Mouse (Mus musculus): ENCODE data around the gene March9. TPM values are rescaled to one million over a fixed set of nuclear protein-coding genes. Genes with fewer than 3 reads are reported as not detected.

March9 gene
- total and polyA plus RNA-seq, 2 experiments = 0.09 to 0.44 TPM

GRCm38 (mm10) chr10:127036273-127036672, 23.7 kb downstream of the March9 start:
- DNase-seq (ENCODE audit: extremely low read depth, low read depth, low spot score) = peak; percentile 61
- no peaks in the 10 kb centered on the region for H3K36me3 ChIP-seq (ENCODE audit: control insufficient read depth, insufficient read depth, low read length)
- no peaks in the 10 kb centered on the region for H3K27me3 ChIP-seq (ENCODE audit: control insufficient read depth, insufficient read depth, low read length)
- no peaks in the 10 kb centered on the region for H3K79me2 ChIP-seq (ENCODE audit: control insufficient read depth, insufficient read depth, low read length)
- WGBS = 49% methylated on average over 12 of the region's 12 CpGs
- TF ChIP-seq CTCF (IDR thresholded peaks at IDR 0.05; ENCODE audit: low read depth, low read length) (no peak), POLR2A (IDR thresholded peaks at IDR 0.05; ENCODE audit: extremely low read depth, insufficient read depth, low read length) (no peak)
- no peak overlapping the region for H3K27ac ChIP-seq (replicated peaks; ENCODE audit: insufficient read depth, low read depth, low read length)
- no peak overlapping the region for H3K4me3 ChIP-seq (ENCODE audit: insufficient read depth, low read depth, low read length)
- H3K4me1 ChIP-seq (ENCODE audit: control insufficient read depth, insufficient read depth, low read length) = peaks cover 3% of the 10 kb centered on the region; the same call in 1 of the 2 replicates
- H3K9ac ChIP-seq (ENCODE audit: low read depth, low read length) = no peak overlapping the region

DNA sequence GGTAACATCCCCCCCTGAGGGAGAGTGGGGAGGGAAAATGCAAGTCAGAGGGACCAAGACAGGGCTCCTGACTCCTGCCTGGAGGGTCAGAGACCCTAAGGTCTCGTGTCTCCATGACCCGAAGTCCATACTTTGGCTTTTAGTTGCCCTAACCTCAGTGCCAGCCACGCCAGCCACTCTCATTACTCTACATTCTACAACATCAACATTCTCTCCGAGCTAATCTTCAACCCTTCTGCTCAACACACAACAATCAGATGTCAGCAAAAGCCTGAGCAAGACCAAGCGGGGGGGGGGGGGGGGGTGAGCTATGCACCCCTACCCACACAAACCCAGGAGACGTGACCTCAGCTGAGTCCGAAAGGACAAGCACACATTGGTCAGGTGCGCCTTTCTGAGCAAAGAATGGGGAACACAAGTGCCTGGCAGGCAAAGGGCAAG, 26.7 kb downstream of the March9 start:
- Histone ChIP-seq H3K4me3 (ENCODE audit: insufficient read depth, low read depth, low read length) (no peak overlapping the region), H3K9ac (ENCODE audit: low read depth, low read length) (no peak overlapping the region), H3K79me2 (ENCODE audit: control insufficient read depth, insufficient read depth, low read length) (no peaks in the 10 kb centered on the region), H3K36me3 (ENCODE audit: control insufficient read depth, insufficient read depth, low read length) (0 out of 2 replicates have a peak, but pooled peaks cover under 1% of the 10 kb centered on the region), H3K4me1 (ENCODE audit: control insufficient read depth, insufficient read depth, low read length) (no peaks in the 10 kb centered on the region), H3K27me3 (ENCODE audit: control insufficient read depth, insufficient read depth, low read length) (no peaks in the 10 kb centered on the region), H3K27ac (replicated peaks; ENCODE audit: insufficient read depth, low read depth, low read length) (no peak overlapping the region)
- DNase-seq (ENCODE audit: extremely low read depth, low read depth, low spot score) = no peak
- TF ChIP-seq POLR2A (IDR thresholded peaks at IDR 0.05; ENCODE audit: extremely low read depth, insufficient read depth, low read length) = no peak
- TF ChIP-seq CTCF (IDR thresholded peaks at IDR 0.05; ENCODE audit: low read depth, low read length) = no peak
- 60% methylated on average over 8 of the region's 8 CpGs for WGBS

DNA sequence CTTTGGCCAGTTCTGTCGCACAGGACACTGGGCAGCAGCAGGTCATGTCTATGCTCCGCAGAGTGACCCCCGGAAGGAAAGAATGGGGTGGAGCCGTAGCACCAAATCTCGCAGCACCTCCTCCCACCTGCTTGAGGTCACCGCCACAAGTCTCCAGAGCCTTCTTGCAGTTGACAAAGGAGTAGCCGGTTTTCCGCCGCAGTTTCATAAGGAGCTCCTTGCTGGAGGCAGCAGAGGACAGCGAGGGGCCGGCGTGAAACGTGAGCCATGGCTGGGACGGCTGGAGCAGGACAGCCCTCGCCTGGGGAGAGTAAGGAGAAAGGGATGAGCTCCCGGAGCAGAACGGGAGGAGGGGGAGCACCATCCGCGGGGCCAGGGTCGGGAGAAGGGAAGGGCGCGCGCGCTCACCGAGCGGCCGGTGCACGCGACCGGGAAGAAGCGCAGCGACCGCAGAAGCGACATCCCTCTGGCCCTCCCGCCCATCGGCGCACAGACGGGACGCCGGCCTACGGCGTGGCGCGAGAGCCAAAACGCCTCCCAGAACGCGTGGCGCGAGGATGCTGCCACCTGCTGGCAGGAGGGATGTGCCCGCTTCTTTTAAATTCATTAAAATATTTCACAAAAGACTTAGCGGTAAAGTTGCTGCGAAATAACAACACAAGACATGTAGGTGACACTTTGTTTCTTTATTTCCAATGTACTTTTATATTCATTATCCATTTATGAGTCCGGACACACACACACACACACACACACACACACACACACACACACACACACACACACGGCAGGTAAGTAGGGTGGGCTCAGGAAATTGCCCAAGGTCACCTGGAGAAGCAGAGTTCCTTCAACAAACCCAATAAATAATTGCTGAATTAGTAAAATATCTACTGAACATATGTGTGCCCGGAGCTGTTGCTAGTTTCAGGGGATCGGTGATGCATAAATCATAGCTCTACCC, 29.4 kb downstream of the March9 start, which contains the start of gene Tsfm:
Tsfm (minus strand) TSS at position 505 of the 961 bp plus-strand sequence.
- H3K9ac ChIP-seq (ENCODE audit: low read depth, low read length) = peak within 1 kb of the TSS; percentile 82

DNA sequence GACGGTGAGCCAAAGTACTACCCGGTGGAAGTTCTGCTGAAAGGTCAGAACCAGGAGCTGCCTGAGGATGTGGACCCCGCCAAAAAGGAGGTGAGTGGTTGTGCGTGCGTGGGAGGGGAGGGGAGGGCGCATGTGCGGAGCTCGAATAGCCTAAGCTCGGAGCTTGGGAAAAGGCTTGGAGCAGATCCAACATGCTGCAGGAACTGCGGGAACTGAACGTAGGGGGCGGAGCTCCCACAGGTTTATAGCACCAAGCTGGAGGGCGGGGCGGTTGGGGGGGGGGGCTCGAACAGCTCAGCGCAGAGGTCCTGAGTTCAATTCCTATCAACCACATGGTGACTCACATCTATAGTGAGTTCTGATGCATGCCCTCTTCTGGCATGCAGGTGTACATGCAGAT, 41.6 kb downstream of the March9 start:
- TF ChIP-seq POLR2A (IDR thresholded peaks at IDR 0.05; ENCODE audit: extremely low read depth, insufficient read depth, low read length) (no peak), CTCF (IDR thresholded peaks at IDR 0.05; ENCODE audit: low read depth, low read length) (no peak)
- Histone ChIP-seq H3K27me3 (ENCODE audit: control insufficient read depth, insufficient read depth, low read length) (no peaks in the 10 kb centered on the region), H3K9ac (ENCODE audit: low read depth, low read length) (no peak overlapping the region), H3K36me3 (ENCODE audit: control insufficient read depth, insufficient read depth, low read length) (peaks cover 4% of the 10 kb centered on the region; the same call in 1 of the 2 replicates), H3K79me2 (ENCODE audit: control insufficient read depth, insufficient read depth, low read length) (no peaks in the 10 kb centered on the region), H3K4me1 (ENCODE audit: control insufficient read depth, insufficient read depth, low read length) (no peaks in the 10 kb centered on the region), H3K27ac (replicated peaks; ENCODE audit: insufficient read depth, low read depth, low read length) (no peak overlapping the region), H3K4me3 (ENCODE audit: insufficient read depth, low read depth, low read length) (no peak overlapping the region)
- DNase-seq (ENCODE audit: extremely low read depth, low read depth, low spot score) = no peak
- 88% methylated on average over 16 of the region's 16 CpGs for WGBS

More for the DNA sequence above, 29.4 kb downstream of the March9 start, which contains the start of gene Tsfm:
- Histone ChIP-seq H3K36me3 (ENCODE audit: control insufficient read depth, insufficient read depth, low read length) (peaks cover 11% of the 10 kb centered on the region), H3K4me3 (ENCODE audit: insufficient read depth, low read depth, low read length) (peak within 1 kb of the TSS; percentile 83), H3K4me1 (ENCODE audit: control insufficient read depth, insufficient read depth, low read length) (no peaks in the 10 kb centered on the region), H3K79me2 (ENCODE audit: control insufficient read depth, insufficient read depth, low read length) (no peaks in the 10 kb centered on the region), H3K27me3 (ENCODE audit: control insufficient read depth, insufficient read depth, low read length) (no peaks in the 10 kb centered on the region), H3K27ac (replicated peaks; ENCODE audit: insufficient read depth, low read depth, low read length) (peak within 1 kb of the TSS; percentile 42)
- TF ChIP-seq CTCF (IDR thresholded peaks at IDR 0.05; ENCODE audit: low read depth, low read length) (peak; percentile 96), POLR2A (IDR thresholded peaks at IDR 0.05; ENCODE audit: extremely low read depth, insufficient read depth, low read length) (peak; percentile 45; the same call in 1 of the 2 replicates)
- 5% methylated on average over 56 of the region's 56 CpGs for WGBS
- DNase-seq (ENCODE audit: extremely low read depth, low read depth, low spot score) = peak; percentile 77

DNA sequence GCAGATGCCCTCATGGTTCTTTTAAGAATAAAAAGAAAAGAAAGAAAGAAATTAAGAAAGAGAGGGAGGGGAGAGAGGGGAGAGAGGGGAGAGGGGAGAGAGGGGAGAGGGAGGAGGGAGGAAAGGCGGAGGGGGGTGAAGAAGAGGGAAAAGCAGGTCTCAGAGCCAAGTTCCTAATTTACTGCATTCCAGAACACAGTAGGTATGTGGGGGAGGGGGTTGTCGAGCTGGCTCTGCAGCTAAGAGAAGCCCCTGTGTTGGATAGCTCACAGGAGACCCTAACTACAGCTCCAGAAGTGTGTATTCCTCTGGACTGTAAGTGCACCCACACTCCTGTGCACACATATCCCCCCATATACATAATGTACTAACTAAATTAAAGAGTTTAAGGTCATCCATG, 42.9 kb downstream of the March9 start:
- DNase-seq (ENCODE audit: extremely low read depth, low read depth, low spot score) = no peak
- H3K4me3 ChIP-seq (ENCODE audit: insufficient read depth, low read depth, low read length) = no peak overlapping the region
- H3K36me3 ChIP-seq (ENCODE audit: control insufficient read depth, insufficient read depth, low read length) = no peaks in the 10 kb centered on the region
- H3K4me1 ChIP-seq (ENCODE audit: control insufficient read depth, insufficient read depth, low read length) = no peaks in the 10 kb centered on the region
- no peak overlapping the region for H3K27ac ChIP-seq (replicated peaks; ENCODE audit: insufficient read depth, low read depth, low read length)
- no peak for TF ChIP-seq CTCF (IDR thresholded peaks at IDR 0.05; ENCODE audit: low read depth, low read length)
- no peak for TF ChIP-seq POLR2A (IDR thresholded peaks at IDR 0.05; ENCODE audit: extremely low read depth, insufficient read depth, low read length)
- H3K79me2 ChIP-seq (ENCODE audit: control insufficient read depth, insufficient read depth, low read length) = no peaks in the 10 kb centered on the region
- H3K27me3 ChIP-seq (ENCODE audit: control insufficient read depth, insufficient read depth, low read length) = no peaks in the 10 kb centered on the region
- 49% methylated on average over 2 of the region's 2 CpGs for WGBS
- H3K9ac ChIP-seq (ENCODE audit: low read depth, low read length) = no peak overlapping the region

Measured in liver, adult 2 months (tissue).